Mouse (Mus musculus) adrenal gland, adult 2 months (tissue): ENCODE results near the gene Galnt12. TPM values are rescaled to one million over a fixed set of nuclear protein-coding genes. Genes with fewer than 3 reads are reported as not detected.

Source experiments
- DNase-seq: peaks from one replicate; pipeline ENCODE4 v3.0.0; 2021
- polyA plus RNA-seq: library from polyadenylated mRNA; depleted of rRNA; stranded (reverse); fragments of >200 nt; gene quantifications from 2 replicates; pipeline ENCODE4 v1.2.3, GENCODE M21; 2012; rRNA removed
- total RNA-seq, 2 experiments: library from RNA; stranded (reverse); gene quantifications; 2 replicates each; pipeline ENCODE4 v1.2.3; 2021

Gene Galnt12
- total and polyA plus RNA-seq, 3 experiments, result 0.40 to 1.9 (median 1.0) TPM

GRCm38 (mm10) chr4:47151553-47152183 lies 60.0 kb downstream of the Galnt12 start:
- DNase-seq, result peak; percentile 66

GRCm38 (mm10) chr4:47161103-47161755 lies 69.5 kb downstream of the Galnt12 start:
- DNase-seq, result no peak

GRCm38 (mm10) chr4:47161756-47162587 lies 70.3 kb downstream of the Galnt12 start:
- DNase-seq, result no peak

- no peak for DNase-seq
Observed at GRCm38 (mm10) chr4:47172314-47172713, 80.6 kb downstream of the Galnt12 start.

Other genes with a start within 250 kb of the Galnt12 start
- gene Gabbr2, start 100.0 kb upstream of the Galnt12 start, total RNA-seq, result under 1 TPM; 0.17 to 0.24 TPM
- 0.07 and 0.22 TPM in 2 replicates for gene Gabbr2, start 100.0 kb upstream of the Galnt12 start, polyA plus RNA-seq
- 1 to 10 TPM; 3.6 to 6.9 TPM for gene Anks6, start 34.5 kb upstream of the Galnt12 start, total RNA-seq
- gene Anks6, start 34.5 kb upstream of the Galnt12 start, polyA plus RNA-seq, result 5.4 and 6.4 TPM in 2 replicates
- gene Col15a1, start 116.3 kb downstream of the Galnt12 start, total RNA-seq, result 10 to 100 TPM; 18.5 to 33.4 TPM
- gene Col15a1, start 116.3 kb downstream of the Galnt12 start, polyA plus RNA-seq, result 32.7 and 36.2 TPM in 2 replicates